Mouse (Mus musculus) liver, embryonic 13.5 days (tissue): ENCODE data around the gene Sfmbt1. TPM values are rescaled to one million over a fixed set of nuclear protein-coding genes. Genes with fewer than 3 reads are reported as not detected.
"Not testable (repeated sequence)": the region's sequence is repeated elsewhere in the genome, so short reads cannot be mapped to it uniquely, and the experiment has no call there.

ENCODE experiments used
- ATAC-seq: fragments of 200-750 bp; cut with Nextera tagmentation; 2 replicates; pipeline ENCODE4 v1.8.0; 2017; ENCODE audit warnings: low read depth, mild to moderate bottlenecking, moderate number of reproducible peaks, moderate library complexity
- DNase-seq: peaks from one replicate; pipeline ENCODE4 v3.0.0; 2022
- H3K27ac ChIP-seq: fragments of 300-500 bp; sonication (generic); 2 replicates; pipeline ENCODE4 v1.5.1; 2015; ENCODE audit warnings: moderate library complexity, mild to moderate bottlenecking, inconsistent platforms
- H3K27me3 ChIP-seq: fragments of 300-500 bp; sonication (generic); 2 replicates; pipeline ENCODE4 v1.6.1; 2015; ENCODE audit warnings: mild to moderate bottlenecking, inconsistent platforms
- H3K36me3 ChIP-seq: fragments of 300-500 bp; sonication (generic); 2 replicates; pipeline ENCODE4 v1.6.1; 2015; ENCODE audit warnings: mild to moderate bottlenecking, inconsistent platforms
- H3K4me1 ChIP-seq: fragments of 300-500 bp; sonication (generic); replicated peaks from 2 replicates; pipeline ENCODE4 v1.6.1; 2015; ENCODE audit warnings: inconsistent platforms
- H3K4me2 ChIP-seq: fragments of 300-500 bp; sonication (generic); 2 replicates; pipeline ENCODE4 v1.6.1; 2015; ENCODE audit warnings: inconsistent platforms, mild to moderate bottlenecking, moderate library complexity
- H3K4me3 ChIP-seq: fragments of 300-500 bp; sonication (generic); replicated peaks from 2 replicates; pipeline ENCODE4 v1.5.1; 2015; ENCODE audit warnings: mild to moderate bottlenecking, inconsistent platforms
- H3K9ac ChIP-seq: fragments of 300-500 bp; sonication (generic); 2 replicates; pipeline ENCODE4 v1.6.1; 2015; ENCODE audit warnings: mild to moderate bottlenecking, inconsistent platforms
- H3K9me3 ChIP-seq: fragments of 300-500 bp; sonication (generic); replicated peaks from 2 replicates; pipeline ENCODE4 v1.6.1; 2016; ENCODE audit warnings: inconsistent platforms
- WGBS: fragments of 180-500 bp; shearing (Covaris S2); methylation state at CpG from one replicate; pipeline ENCODE4 v1.1.7; 2015; ENCODE audit not compliant: insufficient replicate concordance; 5-methylcytosine and 5-hydroxymethylcytosine counted together
- polyA plus RNA-seq: library from polyadenylated mRNA; unstranded; fragments of >200 nt; fragmentation: Nextera tagmentation; extraction: Ambion mirVana; gene quantifications from 2 replicates; pipeline ENCODE4 v1.2.1, GENCODE M21; 2015

Gene Sfmbt1
- polyA plus RNA-seq, 1 experiment from 2014 or later: 13.3 TPM

DNA sequence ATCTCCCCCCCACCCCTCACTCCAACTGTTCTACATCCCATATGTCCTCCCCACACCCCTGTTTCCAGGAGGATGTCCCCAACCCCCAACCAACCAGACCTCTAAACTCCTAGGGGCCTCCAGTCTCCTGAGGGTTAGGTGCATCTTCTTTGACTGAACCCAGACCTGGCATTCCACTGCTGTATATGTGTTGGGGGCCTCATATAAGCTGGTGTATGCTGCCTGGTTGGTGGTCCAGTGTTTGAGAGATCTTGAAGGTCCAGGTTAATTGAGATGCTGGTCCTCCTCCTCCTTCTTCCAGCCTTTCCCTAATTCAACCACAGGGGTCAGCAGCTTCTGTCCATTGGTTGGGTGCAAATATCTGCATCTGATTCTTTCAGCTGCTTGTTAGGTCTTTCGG, 4.0 kb downstream of the Sfmbt1 start:
- WGBS: 91% methylated on average over 1 of the region's 1 CpGs
- DNase-seq, H3K4me3 ChIP-seq, H3K9me3 ChIP-seq, H3K4me2 ChIP-seq, H3K9ac ChIP-seq, ATAC-seq, H3K36me3 ChIP-seq, H3K27ac ChIP-seq: not testable (repeated sequence)
- H3K27me3 ChIP-seq: peaks cover 11% of the 10 kb centered on the region
- H3K4me1 ChIP-seq: peaks cover 41% of the 10 kb centered on the region

DNA sequence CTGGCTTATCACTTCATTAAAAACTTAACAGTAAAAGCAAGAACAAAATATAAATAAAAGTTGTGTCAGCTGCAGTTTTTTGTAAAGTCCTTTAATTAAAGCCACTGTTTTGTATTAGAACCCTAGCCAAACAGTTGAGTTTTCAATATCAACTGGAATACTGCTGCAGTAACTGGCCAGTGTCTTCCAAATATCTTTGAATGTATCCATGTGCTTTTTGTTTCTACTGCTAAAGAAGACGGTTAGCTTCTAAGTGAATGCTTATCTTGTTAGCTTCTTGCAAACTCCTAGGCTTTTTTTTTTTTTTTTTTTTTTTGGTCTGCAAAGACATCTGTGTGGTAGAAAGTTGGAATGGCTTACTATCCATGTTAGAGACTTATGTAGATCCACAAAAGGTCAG, 4.9 kb downstream of the Sfmbt1 start:
- Histone ChIP-seq H3K9me3 (no peaks in the 10 kb centered on the region), H3K27me3 (peaks cover 9% of the 10 kb centered on the region), H3K4me3 (no peak overlapping the region), H3K27ac (peak overlapping the region; percentile 47; the same call in 1 of the 2 replicates), H3K4me1 (peaks cover 46% of the 10 kb centered on the region), H3K36me3 (no peaks in the 10 kb centered on the region), H3K9ac (no peak overlapping the region), H3K4me2 (0 out of 2 replicates have a peak overlapping the region, but pooled peaks have one; percentile 8)
- DNase-seq (no peak), ATAC-seq (no peak)
- 21% methylated on average over 1 of the region's 1 CpGs for WGBS

DNA sequence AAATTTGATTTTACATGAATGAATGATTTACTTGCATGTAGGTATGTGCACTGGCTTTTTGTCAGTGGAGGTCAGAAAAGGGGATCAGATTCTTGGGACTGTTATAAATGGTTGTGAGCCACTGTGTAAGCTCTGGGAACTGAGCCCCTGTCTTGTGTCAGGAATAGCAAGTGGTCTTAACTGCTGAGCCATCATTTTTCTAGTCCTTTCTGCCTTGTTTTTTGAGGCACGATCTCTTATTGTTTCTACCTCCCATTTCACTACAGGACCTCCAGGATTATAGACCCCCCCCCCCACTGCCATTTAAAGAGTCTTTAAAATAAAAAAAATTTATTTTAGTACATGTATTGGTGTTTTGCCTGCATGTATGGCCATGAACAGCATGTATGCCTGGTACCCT, 7.2 kb downstream of the Sfmbt1 start:
- H3K4me2 ChIP-seq: no peak overlapping the region
- H3K27ac ChIP-seq: no peak overlapping the region
- no peak overlapping the region for H3K9ac ChIP-seq
- H3K4me3 ChIP-seq: no peak overlapping the region
- H3K27me3 ChIP-seq: no peaks in the 10 kb centered on the region
- 63% methylated on average over 1 of the region's 1 CpGs for WGBS
- DNase-seq (no peak), ATAC-seq (no peak)
- no peaks in the 10 kb centered on the region for H3K36me3 ChIP-seq
- H3K4me1 ChIP-seq: peaks cover 40% of the 10 kb centered on the region
- no peaks in the 10 kb centered on the region for H3K9me3 ChIP-seq

- Histone ChIP-seq H3K36me3 (no peaks in the 10 kb centered on the region), H3K9me3 (no peaks in the 10 kb centered on the region), H3K4me2 (no peak overlapping the region), H3K9ac (no peak overlapping the region), H3K27ac (no peak overlapping the region), H3K4me1 (peaks cover 37% of the 10 kb centered on the region), H3K4me3 (no peak overlapping the region), H3K27me3 (no peaks in the 10 kb centered on the region)
- WGBS: 66% methylated on average over 5 of the region's 5 CpGs
- ATAC-seq: 0 out of 2 replicates have a peak, but pooled peaks have one; percentile 36
- no peak for DNase-seq
These were observed 7.8 kb downstream of the Sfmbt1 start for GRCm38 (mm10) chr14:30722406-30722805.

- Histone ChIP-seq H3K36me3 (0 out of 2 replicates have a peak, but pooled peaks cover 2% of the 10 kb centered on the region), H3K4me1 (peaks cover 35% of the 10 kb centered on the region), H3K4me3 (no peak overlapping the region), H3K27ac (no peak overlapping the region), H3K9me3 (no peaks in the 10 kb centered on the region), H3K9ac (no peak overlapping the region), H3K4me2 (no peak overlapping the region), H3K27me3 (no peaks in the 10 kb centered on the region)
- DNase-seq: no peak
- ATAC-seq: no peak
- 78% methylated on average over 3 of the region's 3 CpGs for WGBS
These were observed 17.2 kb downstream of the Sfmbt1 start for GRCm38 (mm10) chr14:30731896-30732295.

GRCm38 (mm10) chr14:30734665-30735064, 20.0 kb downstream of the Sfmbt1 start:
- H3K27me3 ChIP-seq: no peaks in the 10 kb centered on the region
- H3K9ac ChIP-seq: no peak overlapping the region
- H3K9me3 ChIP-seq: no peaks in the 10 kb centered on the region
- 80% methylated on average over 5 of the region's 5 CpGs for WGBS
- ATAC-seq: peak; percentile 36; the same call in 1 of the 2 replicates
- H3K4me2 ChIP-seq: no peak overlapping the region
- no peak overlapping the region for H3K27ac ChIP-seq
- DNase-seq: no peak
- H3K4me1 ChIP-seq: peaks cover 35% of the 10 kb centered on the region
- H3K36me3 ChIP-seq: 0 out of 2 replicates have a peak, but pooled peaks cover 2% of the 10 kb centered on the region
- no peak overlapping the region for H3K4me3 ChIP-seq

DNA sequence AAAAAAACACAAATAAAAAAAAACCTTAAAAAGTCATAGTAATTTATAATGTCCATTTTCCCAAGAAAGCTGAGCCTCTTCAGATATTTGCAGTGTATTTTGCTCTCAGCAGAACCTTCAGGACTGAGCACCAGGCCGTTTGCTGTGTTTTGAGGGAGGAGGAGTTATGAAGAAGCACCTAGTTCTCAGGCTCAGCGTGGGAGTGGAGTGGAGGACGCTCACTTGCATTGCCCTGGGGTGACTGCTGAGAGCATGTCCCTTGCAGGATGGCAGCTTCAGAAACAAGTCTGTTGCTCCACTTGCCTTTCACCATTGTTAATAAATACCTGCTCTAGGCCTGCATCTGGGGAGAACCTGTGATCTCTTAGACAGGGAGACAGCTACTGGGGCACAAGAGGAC, 21.2 kb downstream of the Sfmbt1 start:
- H3K36me3 ChIP-seq: 0 out of 2 replicates have a peak, but pooled peaks cover 2% of the 10 kb centered on the region
- H3K4me1 ChIP-seq: peaks cover 26% of the 10 kb centered on the region
- no peaks in the 10 kb centered on the region for H3K9me3 ChIP-seq
- no peaks in the 10 kb centered on the region for H3K27me3 ChIP-seq
- ATAC-seq (no peak), DNase-seq (no peak)
- H3K4me2 ChIP-seq: no peak overlapping the region
- H3K4me3 ChIP-seq: no peak overlapping the region
- no peak overlapping the region for H3K9ac ChIP-seq
- 75% methylated on average over 3 of the region's 3 CpGs for WGBS
- no peak overlapping the region for H3K27ac ChIP-seq

DNA sequence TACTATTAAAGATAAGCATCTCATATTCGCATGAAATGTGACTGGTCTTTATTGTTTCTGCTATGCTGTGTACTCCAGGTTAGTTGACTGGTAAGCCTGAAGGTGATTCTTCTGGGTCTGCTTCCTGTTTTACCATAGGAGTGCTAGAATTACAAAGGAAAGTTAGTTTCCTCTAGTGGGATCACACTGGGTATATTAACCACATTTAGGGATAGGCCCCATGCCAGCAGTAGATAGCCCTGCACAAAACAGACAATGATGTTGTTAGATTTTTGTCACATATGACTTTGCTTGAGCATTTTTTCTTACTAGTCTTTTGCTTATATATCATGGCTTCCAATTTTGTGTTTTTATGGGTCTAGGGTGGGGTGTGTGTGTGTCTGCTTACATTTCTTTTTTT, 21.8 kb downstream of the Sfmbt1 start:
- Histone ChIP-seq H3K4me3 (no peak overlapping the region), H3K4me2 (no peak overlapping the region), H3K9me3 (no peaks in the 10 kb centered on the region), H3K27me3 (no peaks in the 10 kb centered on the region), H3K4me1 (peaks cover 26% of the 10 kb centered on the region), H3K36me3 (0 out of 2 replicates have a peak, but pooled peaks cover 2% of the 10 kb centered on the region), H3K9ac (no peak overlapping the region), H3K27ac (no peak overlapping the region)
- 63% methylated on average over 1 of the region's 1 CpGs for WGBS
- no peak for ATAC-seq
- no peak for DNase-seq

DNA sequence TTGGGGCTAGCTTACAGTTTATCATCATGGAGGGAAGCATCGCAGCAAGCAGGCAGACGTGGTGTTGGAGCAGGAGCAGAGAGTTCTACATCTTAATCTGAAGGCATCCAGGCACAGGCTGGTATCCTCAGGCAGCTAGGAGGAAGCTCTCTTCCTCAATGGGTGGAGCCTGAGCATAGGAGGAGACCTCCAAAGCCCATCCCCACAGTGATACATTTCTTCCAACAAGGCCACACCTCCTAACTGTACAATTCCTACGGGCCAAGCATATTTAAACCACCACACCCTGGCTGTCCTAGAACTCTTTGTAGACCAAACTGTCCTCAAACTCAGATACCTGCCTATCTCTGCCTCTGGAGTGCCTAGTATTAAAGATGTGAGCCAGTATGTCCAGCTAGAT, 29.2 kb downstream of the Sfmbt1 start:
- Histone ChIP-seq H3K27me3 (no peaks in the 10 kb centered on the region), H3K4me1 (peaks cover 9% of the 10 kb centered on the region; the same call in 1 of the 2 replicates), H3K4me3 (no peak overlapping the region), H3K36me3 (peaks cover 4% of the 10 kb centered on the region; the same call in 1 of the 2 replicates), H3K9ac (no peak overlapping the region), H3K4me2 (no peak overlapping the region), H3K9me3 (no peaks in the 10 kb centered on the region), H3K27ac (no peak overlapping the region)
- WGBS: 38% methylated on average over 3 of the region's 3 CpGs
- ATAC-seq (no peak), DNase-seq (no peak)

DNA sequence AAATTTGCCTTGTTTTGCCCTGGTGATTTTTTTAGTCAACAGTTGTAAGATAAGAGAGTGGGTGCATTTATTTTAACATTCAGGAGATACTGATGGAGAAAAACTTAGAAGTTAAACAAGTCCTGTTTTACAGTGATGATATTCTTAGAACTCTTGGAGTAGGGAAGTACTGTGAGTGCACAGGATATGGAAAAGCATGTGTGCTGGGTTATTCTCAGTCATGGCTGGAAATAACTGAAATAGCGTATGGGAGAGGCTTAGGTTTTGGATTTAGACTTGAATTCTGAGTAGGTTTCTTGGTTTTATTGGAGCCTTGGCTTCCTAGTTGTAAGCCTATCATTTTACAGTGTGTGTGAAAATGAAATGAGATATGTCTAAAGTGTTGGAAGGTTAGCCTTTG, 31.5 kb downstream of the Sfmbt1 start:
- WGBS: 91% methylated on average over 1 of the region's 1 CpGs
- no peaks in the 10 kb centered on the region for H3K27me3 ChIP-seq
- DNase-seq: no peak
- no peak for ATAC-seq
- no peaks in the 10 kb centered on the region for H3K9me3 ChIP-seq
- H3K4me1 ChIP-seq: peaks cover 9% of the 10 kb centered on the region; the same call in 1 of the 2 replicates
- H3K27ac ChIP-seq: no peak overlapping the region
- H3K9ac ChIP-seq: no peak overlapping the region
- H3K4me2 ChIP-seq: no peak overlapping the region
- no peak overlapping the region for H3K4me3 ChIP-seq
- peaks cover 4% of the 10 kb centered on the region; the same call in 1 of the 2 replicates for H3K36me3 ChIP-seq

DNA sequence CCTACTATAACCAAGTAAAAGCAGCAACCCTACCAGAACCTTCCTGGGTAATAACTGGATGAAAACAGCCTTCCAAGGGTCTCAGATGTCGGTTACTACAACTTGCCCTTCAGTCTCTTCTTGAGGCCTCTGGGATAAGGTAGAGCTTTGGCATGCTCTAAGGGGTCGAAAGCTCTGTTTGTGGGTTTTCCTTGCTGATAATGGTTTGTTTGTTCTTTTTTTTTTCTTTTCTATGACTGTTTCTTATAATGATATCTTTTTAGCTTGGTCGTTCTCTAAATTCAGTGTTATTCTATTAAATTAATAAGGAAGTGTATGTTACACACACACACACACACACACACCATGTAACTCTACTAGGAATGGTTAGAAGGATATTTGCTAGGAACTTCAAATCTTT, 42.6 kb downstream of the Sfmbt1 start:
- WGBS: 60% methylated on average over 3 of the region's 3 CpGs
- no peaks in the 10 kb centered on the region for H3K36me3 ChIP-seq
- no peaks in the 10 kb centered on the region for H3K9me3 ChIP-seq
- no peaks in the 10 kb centered on the region for H3K27me3 ChIP-seq
- H3K9ac ChIP-seq: no peak overlapping the region
- no peak overlapping the region for H3K4me2 ChIP-seq
- peaks cover 21% of the 10 kb centered on the region for H3K4me1 ChIP-seq
- no peak overlapping the region for H3K27ac ChIP-seq
- no peak overlapping the region for H3K4me3 ChIP-seq
- DNase-seq (no peak), ATAC-seq (no peak)

DNA sequence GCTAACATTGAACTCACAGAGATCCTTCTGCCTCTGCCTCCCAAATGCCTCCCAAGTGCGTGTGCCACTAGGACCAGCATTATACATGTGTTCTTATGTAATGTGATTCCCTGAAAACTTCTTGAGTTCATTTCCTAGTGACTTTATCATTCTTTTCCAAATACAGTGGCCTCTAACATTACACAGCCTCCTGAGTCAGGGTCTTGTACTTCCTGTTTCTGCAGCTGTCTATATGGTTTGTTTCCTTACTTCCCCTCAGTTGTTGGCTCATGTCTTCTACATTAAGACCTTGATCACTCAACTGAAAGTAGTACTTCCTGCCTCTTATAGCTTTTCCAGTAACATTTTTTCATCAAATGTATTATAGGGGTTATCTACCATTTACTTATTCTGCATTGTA, 46.6 kb downstream of the Sfmbt1 start:
- no peak overlapping the region for H3K9ac ChIP-seq
- H3K4me3 ChIP-seq: no peak overlapping the region
- no peak overlapping the region for H3K4me2 ChIP-seq

More for the DNA sequence above, 46.6 kb downstream of the Sfmbt1 start:
- H3K4me1 ChIP-seq: peaks cover 30% of the 10 kb centered on the region
- no peak overlapping the region for H3K27ac ChIP-seq
- 66% methylated on average over 1 of the region's 1 CpGs for WGBS
- DNase-seq (no peak), ATAC-seq (no peak)
- no peaks in the 10 kb centered on the region for H3K9me3 ChIP-seq
- no peaks in the 10 kb centered on the region for H3K27me3 ChIP-seq
- H3K36me3 ChIP-seq: peaks cover 3% of the 10 kb centered on the region; the same call in 1 of the 2 replicates
